Mouse (Mus musculus) thymus, postnatal 10 days (tissue): ENCODE results near the gene Ugt1a10.

Source experiments
- DNase-seq, 2 experiments: peaks; one replicate each; pipeline ENCODE4 v3.0.0; 2021; ENCODE audit warnings: low spot score in 2 of 2

Ugt1a10 gene

GRCm38 (mm10) chr1:88230981-88231802 is 176.0 kb downstream of the Ugt1a10 start:
- DNase-seq: no peak

DNA sequence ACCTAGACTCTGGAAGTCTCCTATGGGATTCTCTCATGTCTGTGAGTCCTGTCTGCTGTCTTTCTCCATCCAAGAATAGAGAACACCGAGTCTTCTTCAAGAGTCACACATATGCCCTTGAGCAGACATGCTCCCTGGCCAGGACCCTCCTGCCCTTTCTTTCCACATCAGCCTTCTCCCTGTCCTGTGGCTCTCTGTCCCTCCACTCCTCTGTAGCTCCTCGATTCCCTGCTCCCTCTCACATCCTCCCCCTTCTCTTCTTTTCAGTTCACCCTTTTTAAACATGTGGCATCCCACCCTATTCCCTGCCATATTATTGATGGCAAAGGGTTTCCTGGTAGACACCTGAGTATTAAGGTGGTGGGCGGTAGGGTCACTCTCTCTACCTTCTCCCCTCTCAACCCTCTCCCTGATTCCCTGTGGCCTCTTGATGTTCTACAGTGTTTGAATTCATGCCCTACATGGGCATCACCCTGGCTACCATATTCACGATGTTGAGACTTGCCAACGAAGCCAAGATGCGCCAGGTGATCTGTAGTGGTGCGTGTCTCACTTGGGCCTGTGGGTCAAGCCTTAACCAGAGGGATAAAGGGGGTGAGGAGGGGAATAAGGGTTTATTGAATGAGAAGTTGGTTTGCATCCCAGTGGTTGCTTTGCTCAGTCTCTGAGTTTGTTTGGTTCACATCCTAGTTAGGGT is 176.8 kb downstream of the Ugt1a10 start:
- no peak for DNase-seq

DNA sequence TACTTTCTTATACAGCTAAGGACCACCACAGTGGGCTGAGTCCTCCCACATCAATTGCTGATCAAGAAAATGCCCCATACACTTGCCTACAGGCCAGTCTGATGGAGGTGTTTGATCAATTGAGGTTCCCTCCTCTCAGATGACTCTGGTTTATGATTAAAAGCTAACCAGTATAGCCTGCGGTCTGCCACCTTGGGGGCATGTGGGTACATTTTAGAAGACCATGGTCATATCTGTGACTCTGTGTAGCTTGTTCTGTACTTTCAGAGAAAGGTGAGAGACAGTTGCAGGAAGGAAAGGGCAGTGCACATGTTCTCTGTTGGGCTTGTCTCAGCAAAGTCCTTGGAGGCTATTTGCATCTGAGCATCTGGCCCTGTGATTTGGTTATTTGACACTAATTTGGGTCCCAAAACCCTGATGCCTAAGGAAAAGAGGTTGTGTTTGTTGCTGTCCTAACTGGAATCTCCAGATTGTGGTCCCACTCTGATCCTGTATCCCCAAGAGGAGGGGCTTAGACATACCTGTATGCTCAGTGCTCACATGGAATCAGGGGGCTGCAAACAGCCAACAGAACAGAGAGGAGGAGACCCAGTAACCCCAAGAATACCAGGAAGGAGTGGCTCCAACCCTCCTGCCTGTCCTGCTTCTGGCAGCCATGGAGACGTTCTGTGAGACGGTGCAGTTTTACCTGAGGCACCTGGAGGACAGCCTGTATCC is 177.6 kb downstream of the Ugt1a10 start:
- DNase-seq: no peak

GRCm38 (mm10) chr1:88233421-88234247 is 178.4 kb downstream of the Ugt1a10 start:
- DNase-seq: no peak

DNA sequence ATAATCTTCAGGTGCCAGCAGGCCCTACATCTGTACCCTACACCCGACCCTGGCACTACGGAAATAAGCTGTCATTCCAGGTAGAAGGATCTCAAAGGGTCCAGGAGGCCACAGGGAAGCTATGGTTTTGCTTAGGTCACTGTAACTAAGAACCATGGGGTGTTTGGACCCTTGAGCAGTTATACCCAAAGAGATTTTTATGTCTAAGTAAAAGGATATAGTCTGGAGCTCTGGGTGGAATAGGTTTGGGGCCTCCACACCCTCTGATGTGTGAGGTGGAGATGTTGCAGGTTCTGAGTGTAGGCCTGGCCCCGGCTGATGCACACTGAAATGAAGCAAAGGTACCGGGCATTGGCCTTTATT is 179.0 kb downstream of the Ugt1a10 start:
- no peak for DNase-seq

- no peak for DNase-seq
Measured at GRCm38 (mm10) chr1:88234646-88235045, 179.5 kb downstream of the Ugt1a10 start.

- no peak for DNase-seq
Measured at GRCm38 (mm10) chr1:88235046-88235893, 180.1 kb downstream of the Ugt1a10 start.

GRCm38 (mm10) chr1:88235894-88236415 is 180.8 kb downstream of the Ugt1a10 start:
- DNase-seq: no peak

- no peak for DNase-seq
Measured at GRCm38 (mm10) chr1:88237311-88237710, 182.1 kb downstream of the Ugt1a10 start.

- no peak for DNase-seq
Measured at GRCm38 (mm10) chr1:88238771-88239170, 183.6 kb downstream of the Ugt1a10 start.

DNA sequence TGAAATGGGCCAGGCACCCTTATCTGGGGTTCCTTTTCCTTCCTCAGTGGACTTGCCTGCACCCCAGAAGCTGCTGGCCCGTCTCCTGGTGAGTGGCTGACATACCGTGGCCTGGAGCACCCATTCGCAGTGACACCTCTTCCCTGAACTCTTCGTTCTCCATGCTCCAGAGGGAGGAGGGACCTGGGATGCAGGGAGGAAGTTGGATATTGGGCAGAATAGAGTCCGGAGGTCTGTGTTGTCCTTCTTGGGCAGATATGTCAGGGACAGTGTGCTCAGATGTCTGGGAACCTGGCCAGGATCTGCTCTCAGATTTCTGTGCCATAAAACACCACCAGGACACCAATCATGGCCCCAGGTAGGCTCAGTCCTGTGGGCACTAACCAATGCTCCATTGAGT is 184.9 kb downstream of the Ugt1a10 start:
- DNase-seq: no peak

DNA sequence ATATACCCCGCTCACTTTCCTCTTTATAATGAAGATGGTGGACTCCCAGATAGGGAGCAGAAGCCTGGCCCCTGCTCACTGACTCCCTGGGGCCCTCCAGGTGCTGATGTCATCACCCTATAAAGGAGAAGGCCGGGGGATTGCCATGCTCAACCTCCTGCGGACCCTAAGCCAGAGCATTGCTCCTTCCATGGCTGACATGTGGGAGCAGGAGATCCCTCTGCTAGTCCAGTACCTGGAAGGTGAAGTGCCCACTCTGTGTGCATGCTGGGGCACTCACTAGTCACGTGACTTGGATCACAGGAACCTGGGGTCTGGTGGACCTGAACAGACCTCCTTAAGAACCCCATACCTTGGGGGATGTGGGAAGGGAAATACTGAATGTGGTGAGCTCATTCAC is 185.4 kb downstream of the Ugt1a10 start:
- no peak for DNase-seq

DNA sequence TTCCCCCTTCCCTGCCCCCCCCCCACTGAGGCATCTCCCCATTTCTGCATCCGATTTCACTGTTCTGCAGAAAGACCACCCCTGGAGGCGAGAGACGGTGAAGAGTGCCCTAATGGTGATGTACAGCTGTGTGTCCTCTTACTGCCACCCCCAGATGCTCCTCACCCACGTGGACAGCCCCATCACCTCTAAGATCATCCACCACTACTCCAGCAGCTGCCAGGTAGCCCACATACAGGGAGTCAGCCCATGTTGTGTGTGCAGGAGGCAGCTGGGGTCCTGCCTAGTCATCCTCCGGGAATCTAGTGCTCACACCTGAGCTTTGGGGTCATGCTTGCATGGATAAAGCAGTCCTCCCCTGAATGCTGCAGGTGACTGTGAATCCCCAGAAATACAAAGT is 188.7 kb downstream of the Ugt1a10 start:
- no peak for DNase-seq

DNA sequence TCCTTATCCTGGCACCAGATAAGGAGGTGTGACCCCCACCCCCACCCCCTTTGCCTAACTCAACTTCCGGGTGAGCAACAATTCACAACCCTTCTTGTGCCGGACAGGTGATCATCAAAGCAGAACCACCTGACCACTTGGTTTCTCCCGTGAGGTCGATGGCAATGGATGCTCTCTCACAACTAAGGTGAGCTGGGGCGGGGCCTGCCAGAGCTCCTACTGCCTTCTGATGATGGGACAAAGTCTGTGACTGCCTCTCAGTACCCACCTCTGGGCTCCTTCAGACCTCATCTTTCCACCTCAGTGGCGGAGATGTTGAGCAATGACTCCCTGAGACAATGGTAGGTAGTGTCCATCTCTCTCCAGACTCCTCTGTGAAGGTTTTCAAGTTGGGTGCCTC is 190.7 kb downstream of the Ugt1a10 start:
- no peak for DNase-seq

DNA sequence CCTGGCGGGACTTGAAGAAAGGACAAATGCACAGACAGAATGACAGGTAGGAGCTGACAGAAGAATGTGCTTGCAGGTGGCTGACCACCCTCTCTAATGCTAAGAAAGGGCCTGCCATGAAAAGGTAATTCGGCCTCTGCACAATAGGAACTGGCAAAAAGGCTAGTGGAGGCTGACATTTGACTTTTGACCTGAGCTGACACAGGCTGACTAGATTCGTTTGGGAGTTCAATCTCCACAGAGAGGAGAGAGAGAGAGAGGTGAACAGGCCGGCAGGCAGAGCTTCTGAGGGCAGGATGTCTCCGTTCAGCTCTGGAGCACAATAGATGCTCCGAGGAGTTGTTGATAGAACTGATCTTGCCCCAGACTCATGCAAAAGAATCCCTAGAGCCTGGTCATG is 191.2 kb downstream of the Ugt1a10 start:
- DNase-seq: no peak

GRCm38 (mm10) chr1:88247660-88248059 is 192.5 kb downstream of the Ugt1a10 start:
- no peak for DNase-seq

DNA sequence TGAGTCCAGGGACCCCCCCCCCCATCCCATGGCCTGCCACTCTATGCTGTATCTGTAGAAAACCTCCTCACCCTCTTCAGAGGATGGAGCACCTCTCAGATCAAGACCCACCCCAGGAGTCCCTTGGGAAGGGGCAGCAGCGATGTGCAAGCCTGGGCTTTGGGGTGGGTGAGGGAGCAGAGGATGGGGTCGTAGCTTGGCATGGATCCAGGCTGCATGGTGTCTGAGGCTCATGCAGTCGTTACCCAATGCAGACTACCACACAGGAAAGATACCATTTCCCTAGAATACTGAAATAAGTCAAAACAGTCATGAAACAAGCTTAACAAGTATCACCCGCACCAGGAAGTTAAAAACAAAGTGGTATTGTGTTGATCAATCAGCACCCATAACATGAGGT is 193.5 kb downstream of the Ugt1a10 start:
- DNase-seq: no peak

GRCm38 (mm10) chr1:88249596-88249995 is 194.4 kb downstream of the Ugt1a10 start:
- no peak for DNase-seq

- DNase-seq: no peak
Measured at GRCm38 (mm10) chr1:88250023-88250422, 194.8 kb downstream of the Ugt1a10 start.

- no peak for DNase-seq
Measured at GRCm38 (mm10) chr1:88253106-88253505, 197.9 kb downstream of the Ugt1a10 start.

DNA sequence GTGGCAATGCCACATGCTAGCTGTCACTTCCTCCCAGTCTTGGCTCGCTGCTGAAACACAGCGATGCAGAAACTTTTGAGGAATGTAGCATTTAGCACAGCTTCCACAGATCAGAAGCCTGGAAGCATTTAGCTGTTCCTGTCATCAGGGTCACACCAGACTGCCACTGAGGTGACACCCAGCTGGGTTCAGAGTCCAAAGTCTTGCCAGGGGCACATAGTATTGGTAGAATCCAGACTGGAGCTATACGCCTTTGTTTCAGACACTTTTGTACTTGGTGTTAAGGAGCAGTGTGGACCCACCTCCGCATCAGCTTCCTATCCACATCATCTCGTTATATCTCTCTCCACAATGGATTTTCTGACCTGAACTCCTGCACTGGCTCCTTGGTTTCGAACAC is 198.4 kb downstream of the Ugt1a10 start:
- no peak for DNase-seq
